Mouse (Mus musculus) thymus, adult 2 months (tissue): ENCODE measurements around the gene Tdp1. TPM values are rescaled to one million over a fixed set of nuclear protein-coding genes. Genes with fewer than 3 reads are reported as not detected.

ENCODE experiments used
- DNase-seq: peaks from one replicate; pipeline ENCODE4 v3.0.0; 2021
- H3K27ac ChIP-seq: fragments of 200-500 bp; 2 replicates; pipeline ENCODE4 v1.5.1; 2012; ENCODE audit warnings: low read length, control low read depth; ENCODE audit not compliant: control insufficient read depth, insufficient read depth
- H3K27me3 ChIP-seq: fragments of 200-500 bp; 2 replicates; pipeline ENCODE4 v1.6.1; 2012; ENCODE audit warnings: mild to moderate bottlenecking, low read length, moderate library complexity, mixed read lengths; ENCODE audit not compliant: control insufficient read depth, insufficient read depth
- H3K36me3 ChIP-seq: fragments of 200-500 bp; 2 replicates; pipeline ENCODE4 v1.6.1; 2012; ENCODE audit warnings: mild to moderate bottlenecking, low read length, moderate library complexity; ENCODE audit not compliant: control insufficient read depth, insufficient read depth
- H3K4me1 ChIP-seq: fragments of 200-500 bp; replicated peaks from 2 replicates; pipeline ENCODE4 v1.6.1; 2012; ENCODE audit warnings: low read length; ENCODE audit not compliant: control insufficient read depth, insufficient read depth
- H3K4me3 ChIP-seq: fragments of 200-500 bp; 2 replicates; pipeline ENCODE4 v1.5.1; 2012; ENCODE audit warnings: mild to moderate bottlenecking, low read length, control low read depth, moderate library complexity; ENCODE audit not compliant: control insufficient read depth, insufficient read depth
- CTCF ChIP-seq: fragments of 200-500 bp; IDR thresholded peaks from 2 replicates; pipeline ENCODE4 v1.5.1; 2012; ENCODE audit warnings: mild to moderate bottlenecking, control low read depth, low read length, moderate library complexity, borderline replicate concordance; ENCODE audit not compliant: control insufficient read depth, poor library complexity, insufficient read depth; ENCODE audit errors: extremely low read depth
- POLR2A ChIP-seq: fragments of 200-500 bp; IDR thresholded peaks from 2 replicates; pipeline ENCODE4 v1.6.1; 2012; ENCODE audit warnings: mild to moderate bottlenecking, low read length, control low read depth, moderate library complexity; ENCODE audit not compliant: control insufficient read depth, poor library complexity, insufficient read depth; ENCODE audit errors: extremely low read depth
- WGBS: fragments of 180-500 bp; shearing (Covaris S2); methylation state at CpG from one replicate; pipeline ENCODE4 v1.1.7; 2018; 5-methylcytosine and 5-hydroxymethylcytosine counted together
- polyA plus RNA-seq: library from polyadenylated mRNA; depleted of rRNA; stranded (reverse); fragments of >200 nt; gene quantifications from 2 replicates; pipeline ENCODE4 v1.2.3, GENCODE M21; 2012

The Tdp1 gene
- polyA plus RNA-seq, 1 experiment, result 33.9 TPM

DNA sequence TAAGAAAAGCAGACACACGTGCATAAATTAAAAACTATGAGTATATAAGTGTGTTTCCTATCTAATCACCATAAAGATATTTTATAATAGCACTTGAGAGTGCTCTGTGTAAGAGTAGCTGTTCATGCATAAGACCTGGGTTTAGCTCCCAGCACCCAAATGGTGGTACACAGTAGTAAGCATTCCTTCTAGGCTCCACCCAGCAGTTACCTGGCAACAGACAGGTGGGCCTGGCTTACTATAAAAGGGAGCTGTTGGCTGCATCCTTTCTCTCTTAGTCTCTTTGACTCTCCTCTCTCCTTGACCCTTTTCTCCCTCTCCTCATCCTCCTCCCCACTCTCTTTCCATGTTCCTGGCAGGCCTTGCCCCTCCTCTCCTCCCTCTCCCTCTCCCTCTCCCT is 15.5 kb upstream of the Tdp1 start:
- H3K27me3 ChIP-seq, result no peaks in the 10 kb centered on the region
- no peak for DNase-seq
- WGBS, result 100% methylated on average over 1 of the region's 1 CpGs

GRCm38 (mm10) chr12:99873443-99873842 is 10.9 kb upstream of the Tdp1 start:
- no peak for DNase-seq
- Histone ChIP-seq H3K27me3 (no peaks in the 10 kb centered on the region), H3K4me3 (no peak overlapping the region), H3K36me3 (no peaks in the 10 kb centered on the region), H3K27ac (no peak overlapping the region), H3K4me1 (peaks cover 2% of the 10 kb centered on the region; the same call in 1 of the 2 replicates)
- WGBS, result 82% methylated on average over 3 of the region's 3 CpGs
- TF ChIP-seq CTCF (no peak), POLR2A (no peak)

More for the DNA sequence above, 15.5 kb upstream of the Tdp1 start:
- no peak for TF ChIP-seq POLR2A
- TF ChIP-seq CTCF, result no peak
- no peaks in the 10 kb centered on the region for H3K36me3 ChIP-seq
- H3K4me1 ChIP-seq, result no peaks in the 10 kb centered on the region
- H3K27ac ChIP-seq, result no peak overlapping the region
- no peak overlapping the region for H3K4me3 ChIP-seq

- peaks cover 2% of the 10 kb centered on the region; the same call in 1 of the 2 replicates for H3K4me1 ChIP-seq
- no peaks in the 10 kb centered on the region for H3K27me3 ChIP-seq
- H3K36me3 ChIP-seq, result no peaks in the 10 kb centered on the region
- no peak for DNase-seq
- H3K4me3 ChIP-seq, result no peak overlapping the region
- H3K27ac ChIP-seq, result no peak overlapping the region
- TF ChIP-seq CTCF (no peak), POLR2A (no peak)
- WGBS, result 9% methylated on average over 6 of the region's 6 CpGs
These were observed 9.7 kb upstream of the Tdp1 start for GRCm38 (mm10) chr12:99874609-99875008.

DNA sequence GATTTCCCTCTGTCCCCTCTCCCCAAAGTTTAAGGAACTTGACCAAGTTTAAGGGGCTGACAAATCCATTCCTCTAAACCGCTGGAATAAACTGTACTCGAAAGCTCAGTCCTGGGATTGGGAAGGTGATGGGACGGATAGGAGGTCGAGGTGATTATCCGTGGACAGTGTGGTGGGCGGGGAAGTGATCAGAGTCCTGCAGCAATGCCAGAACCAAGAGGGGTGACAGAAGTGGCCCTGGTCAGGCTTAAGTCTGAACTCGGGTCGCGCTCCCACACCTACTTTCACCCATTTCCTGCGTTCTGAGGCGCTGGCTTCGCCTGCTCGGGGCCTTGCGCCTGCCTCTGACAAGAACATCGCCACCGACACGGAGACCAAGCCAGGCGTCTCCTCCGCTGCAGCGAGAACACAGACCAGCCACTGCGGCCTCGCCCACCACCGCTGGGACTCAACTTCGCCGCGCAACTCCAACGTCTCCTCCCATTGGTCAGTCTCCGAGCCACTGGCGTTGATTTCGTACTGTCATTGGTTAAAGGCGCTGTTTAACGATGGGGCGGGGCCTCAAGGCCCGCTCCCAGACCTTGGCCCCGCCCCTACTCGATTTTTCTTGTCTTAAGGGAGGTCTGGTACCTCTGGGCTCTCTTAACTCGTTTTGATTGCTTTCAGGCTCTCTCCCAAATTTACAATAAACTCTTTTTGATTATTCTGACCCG is 1.2 kb upstream of the Tdp1 start:
- WGBS, result under 1% methylated on average over 38 of the region's 38 CpGs
- H3K4me1 ChIP-seq, result peaks cover 8% of the 10 kb centered on the region
- H3K36me3 ChIP-seq, result no peaks in the 10 kb centered on the region
- DNase-seq, result peak; percentile 90
- H3K27ac ChIP-seq, result no peak overlapping the region
- peak overlapping the region; percentile 41 for H3K4me3 ChIP-seq
- TF ChIP-seq POLR2A (peak; percentile 56), CTCF (0 out of 2 replicates have a peak, but pooled peaks have one; percentile 37)
- H3K27me3 ChIP-seq, result no peaks in the 10 kb centered on the region

DNA sequence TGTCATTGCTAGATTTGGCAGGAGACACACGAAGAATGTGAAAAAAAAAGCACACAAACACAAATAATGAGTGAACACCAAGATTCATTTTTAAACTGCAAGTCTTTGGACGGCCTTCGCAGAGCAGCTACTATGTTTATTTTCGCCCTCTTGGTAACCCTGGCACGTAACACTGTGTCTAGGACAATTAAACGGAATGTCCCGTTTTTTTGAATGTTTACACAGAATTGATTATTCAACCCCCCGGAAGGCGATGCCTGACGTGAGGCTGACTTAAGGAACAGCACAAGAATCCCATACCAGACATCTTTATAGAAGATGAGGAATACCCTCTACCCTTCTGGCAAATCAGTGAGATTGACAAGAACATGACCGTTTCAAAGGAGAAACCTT is 608 bp upstream of the Tdp1 start:
- under 1% methylated on average over 11 of the region's 11 CpGs for WGBS
- DNase-seq, result no peak
- peak overlapping the region; percentile 90 for H3K27ac ChIP-seq

GRCm38 (mm10) chr12:99885282-99885901 is 1.1 kb downstream of the Tdp1 start:
- TF ChIP-seq POLR2A, result no peak
- TF ChIP-seq CTCF, result no peak
- no peaks in the 10 kb centered on the region for H3K27me3 ChIP-seq
- no peak overlapping the region for H3K27ac ChIP-seq
- H3K4me3 ChIP-seq, result peak overlapping the region; percentile 92; the same call in 1 of the 2 replicates
- H3K4me1 ChIP-seq, result peaks cover 8% of the 10 kb centered on the region
- WGBS, result 72% methylated on average over 8 of the region's 8 CpGs
- DNase-seq, result no peak
- no peaks in the 10 kb centered on the region for H3K36me3 ChIP-seq

More for the DNA sequence above, 608 bp upstream of the Tdp1 start:
- Histone ChIP-seq H3K4me3 (peak overlapping the region; percentile 53; the same call in 1 of the 2 replicates), H3K4me1 (peaks cover 8% of the 10 kb centered on the region), H3K27me3 (no peaks in the 10 kb centered on the region), H3K36me3 (no peaks in the 10 kb centered on the region)
- TF ChIP-seq CTCF (no peak), POLR2A (no peak)
